Mouse (Mus musculus) thymus, adult 2 months (tissue): ENCODE data around the gene Prrt3. TPM values are rescaled to one million over a fixed set of nuclear protein-coding genes. Genes with fewer than 3 reads are reported as not detected.
A peak's percentile ranks its signal among the peaks of the same experiment; 100 is the strongest.

Source experiments
- DNase-seq: peaks from one replicate; pipeline ENCODE4 v3.0.0; 2021
- H3K27ac ChIP-seq: fragments of 200-500 bp; 2 replicates; pipeline ENCODE4 v1.5.1; 2012; ENCODE audit warnings: low read length, control low read depth; ENCODE audit not compliant: control insufficient read depth, insufficient read depth
- H3K27me3 ChIP-seq: fragments of 200-500 bp; 2 replicates; pipeline ENCODE4 v1.6.1; 2012; ENCODE audit warnings: mild to moderate bottlenecking, low read length, moderate library complexity, mixed read lengths; ENCODE audit not compliant: control insufficient read depth, insufficient read depth
- H3K36me3 ChIP-seq: fragments of 200-500 bp; 2 replicates; pipeline ENCODE4 v1.6.1; 2012; ENCODE audit warnings: mild to moderate bottlenecking, low read length, moderate library complexity; ENCODE audit not compliant: control insufficient read depth, insufficient read depth
- H3K4me1 ChIP-seq: fragments of 200-500 bp; replicated peaks from 2 replicates; pipeline ENCODE4 v1.6.1; 2012; ENCODE audit warnings: low read length; ENCODE audit not compliant: control insufficient read depth, insufficient read depth
- H3K4me3 ChIP-seq: fragments of 200-500 bp; 2 replicates; pipeline ENCODE4 v1.5.1; 2012; ENCODE audit warnings: mild to moderate bottlenecking, low read length, control low read depth, moderate library complexity; ENCODE audit not compliant: control insufficient read depth, insufficient read depth
- CTCF ChIP-seq: fragments of 200-500 bp; IDR thresholded peaks from 2 replicates; pipeline ENCODE4 v1.5.1; 2012; ENCODE audit warnings: mild to moderate bottlenecking, control low read depth, low read length, moderate library complexity, borderline replicate concordance; ENCODE audit not compliant: control insufficient read depth, poor library complexity, insufficient read depth; ENCODE audit errors: extremely low read depth
- POLR2A ChIP-seq: fragments of 200-500 bp; IDR thresholded peaks from 2 replicates; pipeline ENCODE4 v1.6.1; 2012; ENCODE audit warnings: mild to moderate bottlenecking, low read length, control low read depth, moderate library complexity; ENCODE audit not compliant: control insufficient read depth, poor library complexity, insufficient read depth; ENCODE audit errors: extremely low read depth
- WGBS: fragments of 180-500 bp; shearing (Covaris S2); methylation state at CpG from one replicate; pipeline ENCODE4 v1.1.7; 2018; 5-methylcytosine and 5-hydroxymethylcytosine counted together
- polyA plus RNA-seq: library from polyadenylated mRNA; depleted of rRNA; stranded (reverse); fragments of >200 nt; gene quantifications from 2 replicates; pipeline ENCODE4 v1.2.3, GENCODE M21; 2012

Prrt3 gene
- polyA plus RNA-seq, 1 experiment = 0.16 TPM

DNA sequence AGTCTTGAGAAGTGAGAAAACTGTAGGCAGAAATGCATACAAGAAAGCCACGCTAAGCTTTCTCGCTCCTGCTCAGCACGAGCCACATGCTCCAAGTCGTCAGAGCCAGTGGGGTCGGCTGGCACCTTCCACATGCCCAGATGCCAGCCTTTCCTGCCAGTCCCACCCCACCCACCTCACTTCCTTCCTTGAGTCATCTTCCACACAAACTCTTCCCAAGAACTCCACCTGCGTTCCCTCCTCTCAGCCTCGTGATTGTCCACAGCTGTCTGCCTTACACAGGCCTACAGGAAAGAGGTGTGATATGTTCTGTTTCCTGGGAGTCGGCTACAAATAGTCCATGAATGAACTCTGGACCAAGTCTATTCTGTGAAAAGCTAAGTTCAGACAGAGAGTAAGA is 21.7 kb upstream of the Prrt3 start:
- no peak overlapping the region for H3K27ac ChIP-seq
- 54% methylated on average over 8 of the region's 8 CpGs for WGBS
- peaks cover 41% of the 10 kb centered on the region for H3K36me3 ChIP-seq
- no peak for DNase-seq
- no peak overlapping the region for H3K4me3 ChIP-seq
- TF ChIP-seq CTCF (no peak), POLR2A (no peak)
- no peaks in the 10 kb centered on the region for H3K27me3 ChIP-seq
- H3K4me1 ChIP-seq = peaks cover 2% of the 10 kb centered on the region

DNA sequence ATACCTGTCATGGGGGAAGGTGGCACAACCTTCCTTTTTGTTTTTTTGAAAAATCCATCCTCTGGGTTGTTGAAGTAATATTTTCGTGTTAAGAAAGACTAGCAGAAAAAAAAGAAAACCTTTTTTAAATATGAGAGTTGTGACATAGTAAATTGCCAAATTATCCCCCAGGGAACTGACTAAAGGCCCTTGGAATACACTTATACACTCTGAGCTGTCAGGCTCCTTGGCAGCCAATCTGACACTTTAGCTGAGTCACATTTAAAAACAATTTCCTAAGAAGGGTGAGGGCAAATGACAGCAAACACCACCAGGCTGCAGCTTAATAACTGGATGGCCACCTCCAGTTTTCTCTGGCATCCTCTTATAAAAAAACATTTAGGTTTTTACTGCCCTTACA is 20.6 kb upstream of the Prrt3 start:
- DNase-seq = no peak
- Histone ChIP-seq H3K27me3 (no peaks in the 10 kb centered on the region), H3K4me3 (no peak overlapping the region), H3K4me1 (peaks cover 12% of the 10 kb centered on the region), H3K27ac (no peak overlapping the region), H3K36me3 (peaks cover 42% of the 10 kb centered on the region)
- TF ChIP-seq POLR2A (no peak), CTCF (no peak)
- 90% methylated on average over 1 of the region's 1 CpGs for WGBS

DNA sequence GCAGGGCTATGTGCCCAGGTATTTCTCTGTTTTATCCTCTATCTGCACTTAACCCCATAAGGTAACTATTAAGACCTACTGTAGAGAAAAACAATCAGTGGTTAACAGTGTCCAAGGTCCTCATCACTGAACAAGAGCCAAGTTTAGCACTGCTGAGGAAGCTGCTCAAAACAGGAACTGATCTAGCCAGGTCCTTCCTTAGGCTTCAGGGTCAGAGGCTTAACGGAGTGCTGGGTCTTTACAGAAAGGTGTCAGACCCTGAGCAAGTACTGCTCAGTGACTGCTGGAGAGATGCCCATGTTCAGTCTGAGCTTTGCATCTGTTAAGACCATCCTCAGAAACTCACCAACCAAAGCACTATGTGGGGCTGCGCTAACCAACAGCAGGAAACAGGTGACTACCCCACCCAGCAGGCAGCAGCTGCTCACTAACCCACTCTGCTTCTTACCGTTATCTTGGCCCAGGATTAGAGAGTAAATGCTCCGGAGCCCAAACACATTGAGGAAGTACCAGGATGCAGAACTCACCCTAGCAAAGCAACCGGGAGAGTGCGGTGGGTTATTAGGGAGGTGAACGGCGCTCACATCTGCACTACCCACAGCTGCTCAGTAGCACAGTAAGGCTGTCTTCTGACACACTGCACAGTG is 15.8 kb upstream of the Prrt3 start:
- Histone ChIP-seq H3K36me3 (peaks cover 70% of the 10 kb centered on the region), H3K4me3 (peak overlapping the region; percentile 3; the same call in 1 of the 2 replicates), H3K27ac (peak overlapping the region; percentile 94), H3K27me3 (no peaks in the 10 kb centered on the region), H3K4me1 (peaks cover 20% of the 10 kb centered on the region)
- WGBS = 4% methylated on average over 8 of the region's 8 CpGs
- TF ChIP-seq CTCF (no peak), POLR2A (no peak)
- DNase-seq = peak; percentile 55

DNA sequence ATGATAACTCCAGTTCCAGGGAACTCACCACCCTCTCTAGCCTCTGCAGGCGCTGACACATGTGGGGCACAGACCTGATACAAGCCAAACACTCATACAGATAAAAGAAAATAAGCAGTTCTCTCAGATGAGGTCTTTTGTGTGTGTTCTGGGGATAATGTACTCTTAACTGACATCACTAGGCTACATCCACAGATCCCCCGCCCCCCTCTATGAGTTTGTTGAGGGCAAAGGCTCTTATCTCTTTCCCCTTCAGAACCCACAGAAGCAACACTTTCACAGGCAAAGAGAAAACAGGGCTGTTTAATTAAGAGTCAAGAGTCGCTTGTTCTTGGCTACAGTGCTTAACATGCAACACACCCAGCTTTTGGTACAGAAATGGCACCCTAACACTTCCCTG is 12.9 kb upstream of the Prrt3 start:
- Histone ChIP-seq H3K4me3 (no peak overlapping the region), H3K4me1 (peaks cover 20% of the 10 kb centered on the region), H3K36me3 (peaks cover 49% of the 10 kb centered on the region), H3K27ac (no peak overlapping the region), H3K27me3 (no peaks in the 10 kb centered on the region)
- no peak for DNase-seq
- TF ChIP-seq CTCF (no peak), POLR2A (no peak)
- 78% methylated on average over 3 of the region's 3 CpGs for WGBS

DNA sequence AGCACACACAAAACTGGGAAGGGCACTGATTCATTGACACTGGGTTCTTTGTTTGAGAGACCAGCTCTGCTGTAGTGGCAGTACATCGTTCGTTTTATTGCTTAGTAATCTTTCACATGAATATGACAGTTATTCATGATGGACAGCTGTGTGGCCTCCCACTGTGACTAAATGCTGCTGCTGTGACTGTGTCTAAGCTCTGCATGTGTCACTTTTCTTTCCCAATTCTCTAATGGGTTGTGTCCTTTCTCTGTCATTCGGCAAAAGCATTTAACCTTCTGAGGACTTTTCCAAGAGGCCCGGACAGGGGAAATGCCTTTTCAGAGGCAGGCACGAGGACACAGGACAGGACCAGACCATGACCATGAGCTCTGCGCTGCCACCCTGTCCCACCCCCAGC is 12.2 kb upstream of the Prrt3 start:
- DNase-seq = no peak
- Histone ChIP-seq H3K4me3 (no peak overlapping the region), H3K36me3 (peaks cover 42% of the 10 kb centered on the region), H3K27ac (no peak overlapping the region), H3K4me1 (peaks cover 23% of the 10 kb centered on the region), H3K27me3 (no peaks in the 10 kb centered on the region)
- TF ChIP-seq CTCF = no peak
- WGBS = 97% methylated on average over 6 of the region's 6 CpGs

GRCm38 (mm10) chr6:113508947-113509280 is 7.2 kb upstream of the Prrt3 start:
- no peak for TF ChIP-seq CTCF
- no peak for TF ChIP-seq POLR2A
- 41% methylated on average over 5 of the region's 5 CpGs for WGBS
- peak overlapping the region; percentile 6; the same call in 1 of the 2 replicates for H3K27ac ChIP-seq
- no peaks in the 10 kb centered on the region for H3K27me3 ChIP-seq
- H3K4me1 ChIP-seq = peaks cover 16% of the 10 kb centered on the region
- peaks cover 7% of the 10 kb centered on the region; the same call in 1 of the 2 replicates for H3K36me3 ChIP-seq
- no peak overlapping the region for H3K4me3 ChIP-seq
- no peak for DNase-seq
